Mouse (Mus musculus) 3134 (cell line): ENCODE measurements around the gene Igsf23.
"Not testable (repeated sequence)": the region's sequence is repeated elsewhere in the genome, so short reads cannot be mapped to it uniquely, and the experiment has no call there.

Source experiments
- DNase-seq: peaks from one replicate; pipeline ENCODE4 v3.0.0-alpha.2; 2011; ENCODE audit warnings: low spot score; ENCODE audit not compliant: insufficient read length; ENCODE audit errors: extremely low read depth

Gene Igsf23

GRCm38 (mm10) chr7:19950589-19950988 is at the start of gene Igsf23:
TSS of gene Igsf23 (minus strand) at chr7:19950756.
- DNase-seq: no peak

- DNase-seq: not testable (repeated sequence)
These were observed 46.2 kb upstream of the Igsf23 start for GRCm38 (mm10) chr7:19996721-19997120.

- DNase-seq: not testable (repeated sequence)
These were observed 40.6 kb upstream of the Igsf23 start, which contains the start of gene Nlrp9b for GRCm38 (mm10) chr7:19991165-19991564. TSS of gene Nlrp9b (plus strand) at chr7:19991465.

GRCm38 (mm10) chr7:19971516-19971915 is 21.0 kb upstream of the Igsf23 start:
- DNase-seq: no peak

GRCm38 (mm10) chr7:19970196-19970595 is 19.6 kb upstream of the Igsf23 start:
- no peak for DNase-seq

- no peak for DNase-seq
These were observed 19.1 kb upstream of the Igsf23 start for GRCm38 (mm10) chr7:19969541-19970090.

GRCm38 (mm10) chr7:19969106-19969505 is 18.6 kb upstream of the Igsf23 start:
- no peak for DNase-seq

GRCm38 (mm10) chr7:19964985-19965579 is 14.5 kb upstream of the Igsf23 start, which contains the start of gene Ceacam20:
TSS of gene Ceacam20 (plus strand) at chr7:19965412.
- DNase-seq: no peak

- no peak for DNase-seq
These were observed 11.9 kb upstream of the Igsf23 start for GRCm38 (mm10) chr7:19962423-19962822.

GRCm38 (mm10) chr7:19956341-19956781 is 5.8 kb upstream of the Igsf23 start:
- peak; percentile 49 for DNase-seq

- no peak for DNase-seq
These were observed 5.3 kb upstream of the Igsf23 start for GRCm38 (mm10) chr7:19955861-19956260.

- peak; percentile 39 for DNase-seq
These were observed 2.5 kb upstream of the Igsf23 start for GRCm38 (mm10) chr7:19953054-19953453.

- peak; percentile 36 for DNase-seq
These were observed 1.9 kb upstream of the Igsf23 start for GRCm38 (mm10) chr7:19952320-19952986.

GRCm38 (mm10) chr7:19949996-19950395 is 560 bp downstream of the Igsf23 start:
- no peak for DNase-seq

- no peak for DNase-seq
These were observed 1.6 kb downstream of the Igsf23 start for GRCm38 (mm10) chr7:19948956-19949355.

GRCm38 (mm10) chr7:19945821-19946515 is 4.6 kb downstream of the Igsf23 start:
- DNase-seq: no peak

GRCm38 (mm10) chr7:19945201-19945600 is 5.4 kb downstream of the Igsf23 start:
- DNase-seq: no peak

- DNase-seq: no peak
These were observed 5.8 kb downstream of the Igsf23 start for GRCm38 (mm10) chr7:19944709-19945108.

- peak; percentile 62 for DNase-seq
These were observed 10.3 kb downstream of the Igsf23 start for GRCm38 (mm10) chr7:19940256-19940655.

GRCm38 (mm10) chr7:19939555-19940235 is 10.9 kb downstream of the Igsf23 start:
- peak; percentile 60 for DNase-seq
